In genomic region chr2:32824778-32825177, GRCm38 (mm10) we compare ENCODE assay signal across 20 mouse cellular contexts. TPM values are rescaled to one million over a fixed set of nuclear protein-coding genes. Genes with fewer than 3 reads are reported as not detected.
DNase-seq lines count a peak whose midpoint lies in the region; ATAC-seq and TF ChIP-seq lines count a peak whose summit lies in the region.
"Had no signal": no experiment of that assay in that cellular context is flagged by ENCODE, and none has a peak within 500 bp of the region (broad histone marks: within the 10 kb centered on the region; RNA-seq: fewer than 3 reads in every experiment).

No protein-coding gene starts in this region.

- no peak for TF ChIP-seq RAD21 in MEL (IDR thresholded peaks at IDR 0.05; ENCODE audit: low read depth, low read length)

- no peaks in the 10 kb centered on the region for H3K9me3 ChIP-seq in hindbrain, embryonic 10.5 days
- no peaks in the 10 kb centered on the region for H3K9me3 ChIP-seq in hindbrain, embryonic 14.5 days (ENCODE audit: control insufficient read depth, low read length)
- H3K9me3 ChIP-seq in liver, postnatal 0 days (ENCODE audit: low read length) = no peaks in the 10 kb centered on the region
- no peaks in the 10 kb centered on the region for H3K9me3 ChIP-seq in liver, embryonic 11.5 days (ENCODE audit: control insufficient read depth, low read length)
- no peaks in the 10 kb centered on the region for H3K9me3 ChIP-seq in MEL (replicated peaks; ENCODE audit: insufficient read depth, low read length)
- no peaks in the 10 kb centered on the region for H3K9me3 ChIP-seq in hindbrain, embryonic 12.5 days (replicated peaks)

- WGBS in hindbrain, embryonic 10.5 days = 91% methylated on average over 1 of the region's 1 CpGs
- WGBS in hindbrain, embryonic 14.5 days = 95% methylated on average over 1 of the region's 1 CpGs
- WGBS in liver, postnatal 0 days (ENCODE audit: insufficient replicate concordance) = 64% methylated on average over 1 of the region's 1 CpGs
- whole genome bisulfite sequencing in liver, embryonic 11.5 days = 78% methylated on average over 1 of the region's 1 CpGs
- 65% methylated on average over 1 of the region's 1 CpGs for WGBS in hindbrain, embryonic 12.5 days

- no peaks in the 10 kb centered on the region for H3K79me2 ChIP-seq in MEL (ENCODE audit: control insufficient read depth, insufficient read depth, low read length, poor library complexity)

- no peaks in the 10 kb centered on the region for H3K36me3 ChIP-seq in hindbrain, embryonic 10.5 days
- H3K36me3 ChIP-seq in hindbrain, embryonic 14.5 days (replicated peaks; ENCODE audit: control insufficient read depth, insufficient read depth) = peaks cover 23% of the 10 kb centered on the region
- no peaks in the 10 kb centered on the region for H3K36me3 ChIP-seq in liver, postnatal 0 days (replicated peaks; ENCODE audit: insufficient read depth, low read length)
- no peaks in the 10 kb centered on the region for H3K36me3 ChIP-seq in liver, embryonic 11.5 days (ENCODE audit: control insufficient read depth, insufficient read depth, low read length)
- no peaks in the 10 kb centered on the region for H3K36me3 ChIP-seq in MEL (ENCODE audit: control insufficient read depth in 1 of 2, insufficient read depth in 2 of 2, low read length in 2 of 2)
- 0 out of 2 replicates have a peak, but pooled peaks cover 6% of the 10 kb centered on the region for H3K36me3 ChIP-seq in hindbrain, embryonic 12.5 days

- no peak for TF ChIP-seq POLR2A in MEL (IDR thresholded peaks at IDR 0.05; ENCODE audit: control insufficient read depth in 1 of 2, insufficient read depth in 1 of 2, low read depth in 1 of 2, low read length in 2 of 2, poor library complexity in 1 of 2)

- no peak for DNase-seq in hindbrain, embryonic 10.5 days (ENCODE audit: low spot score)
- DNase-seq in hindbrain, embryonic 14.5 days (ENCODE audit: low spot score) = no peak
- DNase-seq in liver, postnatal 0 days = no peak
- no peak for DNase-seq in liver, embryonic 11.5 days (ENCODE audit: low spot score)
- DNase-seq in MEL (ENCODE audit: low read depth, low spot score) = no peak
- no peak for DNase-seq in urinary bladder, postnatal 10 days (ENCODE audit: low spot score)
- no peak for DNase-seq in testis, postnatal 14 days (ENCODE audit: low spot score)
- DNase-seq: adrenal gland, adult 2 months; cerebellum, adult 9-10 months; kidney, postnatal 14 days; midbrain, embryonic 14.5 days; right cerebral cortex, adult 18-20 months had no signal

- H3K4me3 ChIP-seq in hindbrain, embryonic 10.5 days = no peak overlapping the region
- H3K4me3 ChIP-seq in hindbrain, embryonic 14.5 days (replicated peaks; ENCODE audit: low read length) = no peak overlapping the region
- H3K4me3 ChIP-seq in liver, postnatal 0 days (ENCODE audit: low read depth, low read length) = no peak overlapping the region
- no peak overlapping the region for H3K4me3 ChIP-seq in liver, embryonic 11.5 days (ENCODE audit: low read depth, low read length)
- no peak overlapping the region for H3K4me3 ChIP-seq in MEL (ENCODE audit: control insufficient read depth in 1 of 2, insufficient read depth in 1 of 2, low read depth in 2 of 2, low read length in 2 of 2)
- no peak overlapping the region for H3K4me3 ChIP-seq in hindbrain, embryonic 12.5 days

- peaks cover 38% of the 10 kb centered on the region for H3K4me1 ChIP-seq in hindbrain, embryonic 10.5 days (replicated peaks)
- H3K4me1 ChIP-seq in hindbrain, embryonic 14.5 days (replicated peaks; ENCODE audit: control insufficient read depth, insufficient read depth, low read length) = no peaks in the 10 kb centered on the region; the same call in 1 of the 2 replicates
- H3K4me1 ChIP-seq in liver, postnatal 0 days (ENCODE audit: insufficient read depth) = peaks cover 2% of the 10 kb centered on the region; the same call in 1 of the 2 replicates
- 0 out of 2 replicates have a peak, but pooled peaks cover 2% of the 10 kb centered on the region for H3K4me1 ChIP-seq in liver, embryonic 11.5 days (replicated peaks; ENCODE audit: control insufficient read depth, insufficient read depth, low read length)
- no peaks in the 10 kb centered on the region for H3K4me1 ChIP-seq in MEL (ENCODE audit: control insufficient read depth in 1 of 2, insufficient read depth in 2 of 2, low read length in 2 of 2)
- peaks cover 21% of the 10 kb centered on the region for H3K4me1 ChIP-seq in hindbrain, embryonic 12.5 days

- no peak for TF ChIP-seq EP300 in liver, postnatal 0 days (IDR thresholded peaks at IDR 0.05; ENCODE audit: low read depth)
- no peak for TF ChIP-seq EP300 in MEL (IDR thresholded peaks at IDR 0.05; ENCODE audit: low read depth in 1 of 2, low read length in 2 of 2)

- TF ChIP-seq CTCF in liver, postnatal 0 days (IDR thresholded peaks at IDR 0.05; ENCODE audit: low read depth) = no peak
- TF ChIP-seq CTCF in MEL (IDR thresholded peaks at IDR 0.05 in 2 of 3, conservative IDR thresholded peaks at IDR 0.05 in 1 of 3; ENCODE audit: control insufficient read depth in 1 of 3, insufficient read depth in 1 of 3, low read depth in 2 of 3, low read length in 3 of 3, poor library complexity in 1 of 3, severe bottlenecking in 1 of 3) = no peak

- peak overlapping the region; percentile 84; the same call in 1 of the 2 replicates for H3K27ac ChIP-seq in hindbrain, embryonic 10.5 days
- H3K27ac ChIP-seq in hindbrain, embryonic 14.5 days = no peak overlapping the region
- H3K27ac ChIP-seq in liver, postnatal 0 days (ENCODE audit: low read depth) = peak overlapping the region; percentile 71
- H3K27ac ChIP-seq in liver, embryonic 11.5 days (ENCODE audit: low read depth, low read length) = no peak overlapping the region
- no peak overlapping the region for H3K27ac ChIP-seq in MEL (ENCODE audit: control insufficient read depth, low read depth, low read length)
- H3K27ac ChIP-seq in hindbrain, embryonic 12.5 days = peak overlapping the region; percentile 71
- H3K27ac ChIP-seq: macrophage had no signal

- H3K9ac ChIP-seq in hindbrain, embryonic 14.5 days = no peak overlapping the region
- H3K9ac ChIP-seq in liver, postnatal 0 days (replicated peaks) = no peak overlapping the region
- H3K9ac ChIP-seq in liver, embryonic 11.5 days (ENCODE audit: low read depth, low read length) = no peak overlapping the region
- no peak overlapping the region for H3K9ac ChIP-seq in MEL (ENCODE audit: control insufficient read depth, low read depth, low read length, poor library complexity, severe bottlenecking)
- H3K9ac ChIP-seq in hindbrain, embryonic 12.5 days = no peak overlapping the region
- H3K9ac ChIP-seq: lung, embryonic 14.5 days had no signal

- no peaks in the 10 kb centered on the region for H3K27me3 ChIP-seq in hindbrain, embryonic 10.5 days (ENCODE audit: insufficient read depth, poor library complexity, severe bottlenecking)
- H3K27me3 ChIP-seq in hindbrain, embryonic 14.5 days (ENCODE audit: control insufficient read depth, insufficient read depth, low read length) = no peaks in the 10 kb centered on the region
- no peaks in the 10 kb centered on the region for H3K27me3 ChIP-seq in liver, postnatal 0 days (ENCODE audit: insufficient read depth, low read length)
- H3K27me3 ChIP-seq in liver, embryonic 11.5 days (replicated peaks; ENCODE audit: control insufficient read depth, insufficient read depth, low read length) = no peaks in the 10 kb centered on the region
- H3K27me3 ChIP-seq in MEL (ENCODE audit: control insufficient read depth in 1 of 2, insufficient read depth in 2 of 2, low read length in 2 of 2) = no peaks in the 10 kb centered on the region
- H3K27me3 ChIP-seq in hindbrain, embryonic 12.5 days = no peaks in the 10 kb centered on the region

- no peak overlapping the region for H3K4me2 ChIP-seq in hindbrain, embryonic 14.5 days (replicated peaks)
- H3K4me2 ChIP-seq in liver, postnatal 0 days (ENCODE audit: low read depth, low read length) = no peak overlapping the region
- H3K4me2 ChIP-seq in liver, embryonic 11.5 days = no peak overlapping the region
- H3K4me2 ChIP-seq in hindbrain, embryonic 12.5 days (replicated peaks) = no peak overlapping the region
- H3K4me2 ChIP-seq: lung, embryonic 14.5 days had no signal

- ATAC-seq in hindbrain, embryonic 14.5 days (ENCODE audit: low FRiP score) = no peak
- no peak for ATAC-seq in liver, postnatal 0 days
- ATAC-seq in liver, embryonic 11.5 days (replicated peaks; ENCODE audit: low FRiP score) = no peak
- no peak for ATAC-seq in hindbrain, embryonic 12.5 days (ENCODE audit: low FRiP score)

RNA-seq across cellular contexts. Expression of gene Stxbp1, which starts 22.3 kb away (rescaled TPM):
- polyA plus RNA-seq in hindbrain, embryonic 10.5 days (2016; fragmentation: Nextera tagmentation; extraction: Ambion mirVana) = 40.1 and 63.3 TPM in 2 replicates
- 275 and 317 TPM in 2 replicates for polyA plus RNA-seq in hindbrain, embryonic 14.5 days (2014; fragmentation: Nextera tagmentation; extraction: Ambion mirVana)
- polyA plus RNA-seq in liver, postnatal 0 days (2015; fragmentation: Nextera tagmentation; extraction: Ambion mirVana) = 2.1 and 2.3 TPM in 2 replicates
- 11.8 and 12.0 TPM in 2 replicates for polyA plus RNA-seq in liver, embryonic 11.5 days (2014; fragmentation: Nextera tagmentation; extraction: Ambion mirVana)
- 7.1 and 8.2 TPM in 2 replicates for total RNA-seq in MEL (2012; rRNA removed)
- 10 to 100 TPM in 1 of 2 experiments, not detected in 1; 33.2 TPM for polyA plus RNA-seq in MEL (2012; ENCODE audit: insufficient read depth in 1 of 2, insufficient read length in 2 of 2, low read depth in 1 of 2, low replicate concordance in 2 of 2, missing spikeins in 1 of 2)
- 102 and 105 TPM in 2 replicates for polyA plus RNA-seq in hindbrain, embryonic 12.5 days (2016; fragmentation: Nextera tagmentation; extraction: Ambion mirVana)

RNA-seq across cellular contexts. Expression of gene Cfap157, which starts 40.5 kb away (rescaled TPM):
- polyA plus RNA-seq in hindbrain, embryonic 10.5 days (2016; fragmentation: Nextera tagmentation; extraction: Ambion mirVana) = 1.1 and 1.2 TPM in 2 replicates
- 0.42 and 1.2 TPM in 2 replicates for polyA plus RNA-seq in hindbrain, embryonic 14.5 days (2014; fragmentation: Nextera tagmentation; extraction: Ambion mirVana)
- polyA plus RNA-seq in liver, postnatal 0 days (2015; fragmentation: Nextera tagmentation; extraction: Ambion mirVana) = 0.25 TPM in 1 of 2 replicates, not detected in the other
- 0.30 and 0.79 TPM in 2 replicates for polyA plus RNA-seq in liver, embryonic 11.5 days (2014; fragmentation: Nextera tagmentation; extraction: Ambion mirVana)
- total RNA-seq in MEL (2012; rRNA removed) = 0.12 and 0.13 TPM in 2 replicates
- 1 to 10 TPM in 1 of 2 experiments, not detected in 1; 2.3 TPM for polyA plus RNA-seq in MEL (2012; ENCODE audit: insufficient read depth in 1 of 2, insufficient read length in 2 of 2, low read depth in 1 of 2, low replicate concordance in 2 of 2, missing spikeins in 1 of 2)
- polyA plus RNA-seq in hindbrain, embryonic 12.5 days (2016; fragmentation: Nextera tagmentation; extraction: Ambion mirVana) = 0.85 and 1.5 TPM in 2 replicates
- total RNA-seq: adrenal gland, adult 2 months; common myeloid progenitor, adult 5-6 weeks; gastrocnemius, adult 18-20 months; gastrocnemius, postnatal 4 days; liver, adult 2 months had no signal
- polyA plus RNA-seq: adrenal gland, adult 2 months; embryonic facial prominence, embryonic 11.5 days; liver, adult 2 months; macrophage had no signal

RNA-seq across cellular contexts. Expression of gene Ptrh1, which starts 49.2 kb away (rescaled TPM):
- polyA plus RNA-seq in hindbrain, embryonic 10.5 days (2016; fragmentation: Nextera tagmentation; extraction: Ambion mirVana) = 5.7 and 7.2 TPM in 2 replicates
- polyA plus RNA-seq in hindbrain, embryonic 14.5 days (2014; fragmentation: Nextera tagmentation; extraction: Ambion mirVana) = 4.3 and 5.1 TPM in 2 replicates
- 1.1 TPM in 2 replicates for polyA plus RNA-seq in liver, postnatal 0 days (2015; fragmentation: Nextera tagmentation; extraction: Ambion mirVana)
- 4.9 and 5.8 TPM in 2 replicates for polyA plus RNA-seq in liver, embryonic 11.5 days (2014; fragmentation: Nextera tagmentation; extraction: Ambion mirVana)
- 18.0 and 27.9 TPM in 2 replicates for total RNA-seq in MEL (2012; rRNA removed)
- 10 to 100 TPM in 1 of 2 experiments, not detected in 1; 12.3 TPM for polyA plus RNA-seq in MEL (2012; ENCODE audit: insufficient read depth in 1 of 2, insufficient read length in 2 of 2, low read depth in 1 of 2, low replicate concordance in 2 of 2, missing spikeins in 1 of 2)
- 4.6 and 5.6 TPM in 2 replicates for polyA plus RNA-seq in hindbrain, embryonic 12.5 days (2016; fragmentation: Nextera tagmentation; extraction: Ambion mirVana)

RNA-seq across cellular contexts. Expression of gene Ttc16, which starts 49.3 kb away (rescaled TPM):
- polyA plus RNA-seq in hindbrain, embryonic 10.5 days (2016; fragmentation: Nextera tagmentation; extraction: Ambion mirVana) = 0.31 and 0.73 TPM in 2 replicates
- polyA plus RNA-seq in hindbrain, embryonic 14.5 days (2014; fragmentation: Nextera tagmentation; extraction: Ambion mirVana) = 0.52 and 0.74 TPM in 2 replicates
- 0.08 TPM in 1 of 2 replicates, not detected in the other for polyA plus RNA-seq in liver, postnatal 0 days (2015; fragmentation: Nextera tagmentation; extraction: Ambion mirVana)
- 0.30 and 0.31 TPM in 2 replicates for polyA plus RNA-seq in liver, embryonic 11.5 days (2014; fragmentation: Nextera tagmentation; extraction: Ambion mirVana)
- total RNA-seq in MEL (2012; rRNA removed) = 0.26 and 0.69 TPM in 2 replicates
- polyA plus RNA-seq in MEL (2012; ENCODE audit: insufficient read depth in 1 of 2, insufficient read length in 2 of 2, low read depth in 1 of 2, low replicate concordance in 2 of 2, missing spikeins in 1 of 2) = under 1 TPM in 1 of 2 experiments, not detected in 1; 0.35 TPM
- 0.63 and 1.1 TPM in 2 replicates for polyA plus RNA-seq in hindbrain, embryonic 12.5 days (2016; fragmentation: Nextera tagmentation; extraction: Ambion mirVana)
- total RNA-seq: common myeloid progenitor, adult 5-6 weeks; gastrocnemius, postnatal 4 days had no signal
- polyA plus RNA-seq: embryonic facial prominence, embryonic 11.5 days; macrophage had no signal

RNA-seq across cellular contexts. Expression of gene Fam129b, which starts 51.1 kb away (rescaled TPM):
- polyA plus RNA-seq in hindbrain, embryonic 10.5 days (2016; fragmentation: Nextera tagmentation; extraction: Ambion mirVana) = 34.3 and 36.1 TPM in 2 replicates
- 16.8 and 19.4 TPM in 2 replicates for polyA plus RNA-seq in hindbrain, embryonic 14.5 days (2014; fragmentation: Nextera tagmentation; extraction: Ambion mirVana)
- polyA plus RNA-seq in liver, postnatal 0 days (2015; fragmentation: Nextera tagmentation; extraction: Ambion mirVana) = 5.2 and 5.9 TPM in 2 replicates
- polyA plus RNA-seq in liver, embryonic 11.5 days (2014; fragmentation: Nextera tagmentation; extraction: Ambion mirVana) = 11.1 and 11.9 TPM in 2 replicates
- total RNA-seq in MEL (2012; rRNA removed) = 11.5 and 17.5 TPM in 2 replicates
- polyA plus RNA-seq in MEL (2012; ENCODE audit: insufficient read depth in 1 of 2, insufficient read length in 2 of 2, low read depth in 1 of 2, low replicate concordance in 2 of 2, missing spikeins in 1 of 2) = 10 to 100 TPM in 1 of 2 experiments, not detected in 1; 20.0 TPM
- 42.2 and 43.8 TPM in 2 replicates for polyA plus RNA-seq in hindbrain, embryonic 12.5 days (2016; fragmentation: Nextera tagmentation; extraction: Ambion mirVana)

Comparison
In these comparisons a context has a peak if more than half of its experiments do, and no peak if none do; other contexts are left out.
1. H3K27ac ChIP-seq: peak in hindbrain, embryonic 10.5 days (single experiment), liver, postnatal 0 days (single experiment) and hindbrain, embryonic 12.5 days (single experiment); none in hindbrain, embryonic 14.5 days (single experiment), liver, embryonic 11.5 days (single experiment) and MEL (single experiment).